Mouse (Mus musculus) stomach, postnatal 0 days (tissue): ENCODE data around the gene Tuba4a. TPM values are rescaled to one million over a fixed set of nuclear protein-coding genes. Genes with fewer than 3 reads are reported as not detected.
A peak's percentile ranks its signal among the peaks of the same experiment; 100 is the strongest.
"Not testable (repeated sequence)": the region's sequence is repeated elsewhere in the genome, so short reads cannot be mapped to it uniquely, and the experiment has no call there.

ENCODE experiments used
- ATAC-seq: fragments of 200-750 bp; cut with Nextera tagmentation; 2 replicates; pipeline ENCODE4 v1.8.0; 2017; ENCODE audit not compliant: low FRiP score, low TSS enrichment
- DNase-seq: peaks from one replicate; pipeline ENCODE4 v3.0.0-alpha.2; 2016; ENCODE audit warnings: low spot score
- H3K27ac ChIP-seq: fragments of 300-500 bp; sonication (generic); replicated peaks from 2 replicates; pipeline ENCODE4 v1.5.1; 2014; ENCODE audit warnings: mild to moderate bottlenecking, control low read depth
- H3K27me3 ChIP-seq: fragments of 300-500 bp; sonication (generic); 2 replicates; pipeline ENCODE4 v1.6.1; 2014; ENCODE audit warnings: low read length; ENCODE audit not compliant: control insufficient read depth, insufficient read depth
- H3K36me3 ChIP-seq: fragments of 300-500 bp; sonication (generic); 2 replicates; pipeline ENCODE4 v1.6.1; 2014; ENCODE audit warnings: low read length, mixed read lengths; ENCODE audit not compliant: control insufficient read depth, insufficient read depth
- H3K4me1 ChIP-seq: fragments of 300-500 bp; sonication (generic); replicated peaks from 2 replicates; pipeline ENCODE4 v1.6.1; 2014; ENCODE audit warnings: antibody characterized with exemption; ENCODE audit not compliant: control insufficient read depth, insufficient read depth
- H3K4me2 ChIP-seq: fragments of 300-500 bp; sonication (generic); replicated peaks from 2 replicates; pipeline ENCODE4 v1.6.1; 2014; ENCODE audit warnings: low read depth, mild to moderate bottlenecking, control low read depth, moderate library complexity
- H3K4me3 ChIP-seq: fragments of 300-500 bp; sonication (generic); 2 replicates; pipeline ENCODE4 v1.5.1; 2014; ENCODE audit warnings: low read depth, low read length, control low read depth
- H3K9ac ChIP-seq: fragments of 300-500 bp; sonication (generic); 2 replicates; pipeline ENCODE4 v1.6.1; 2014; ENCODE audit warnings: mild to moderate bottlenecking, low read length, control low read depth, mixed read lengths
- H3K9me3 ChIP-seq: fragments of 300-500 bp; sonication (generic); 2 replicates; pipeline ENCODE4 v1.6.1; 2016; ENCODE audit warnings: low read length; ENCODE audit not compliant: control insufficient read depth
- CTCF ChIP-seq: IDR thresholded peaks from 2 replicates; pipeline ENCODE4 v1.5.1; 2016; ENCODE audit warnings: antibody characterized with exemption, low read depth, mild to moderate bottlenecking, moderate library complexity
- EP300 ChIP-seq: optimal IDR thresholded peaks from 2 replicates; pipeline ENCODE3; 2016; ENCODE audit warnings: antibody characterized with exemption
- WGBS: fragments of 180-500 bp; shearing (Covaris S2); extraction: QIAGEN DNeasy Blood & Tissue Kit; methylation state at CpG from one replicate; pipeline ENCODE4 v1.1.7; 2014; 5-methylcytosine and 5-hydroxymethylcytosine counted together
- polyA plus RNA-seq: library from polyadenylated mRNA; unstranded; fragments of >200 nt; fragmentation: Nextera tagmentation; extraction: Ambion mirVana; gene quantifications from 2 replicates; pipeline ENCODE4 v1.2.1, GENCODE M21; 2015

Gene Tuba4a
- polyA plus RNA-seq, 1 experiment from 2014 or later: 314 TPM

DNA sequence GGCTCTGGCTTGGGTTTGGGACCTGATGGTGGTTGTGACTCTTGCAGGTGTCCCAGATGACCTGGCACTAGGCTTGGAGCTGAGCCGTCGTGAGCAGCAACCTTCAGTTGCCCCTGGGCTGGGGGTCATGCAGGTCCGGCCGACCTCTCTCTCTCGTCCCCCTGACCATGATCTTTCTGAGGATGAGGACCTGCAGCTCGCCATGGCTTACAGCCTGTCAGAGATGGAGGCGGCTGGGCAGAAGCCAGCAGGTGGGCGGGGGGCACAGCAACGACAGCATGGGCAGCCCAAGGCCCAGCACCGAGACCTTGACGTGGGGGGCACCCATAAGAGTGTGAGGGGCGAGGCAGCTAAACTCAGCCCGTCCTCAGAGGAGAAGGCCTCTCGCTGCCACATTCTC is 23.7 kb upstream of the Tuba4a start:
- Histone ChIP-seq H3K4me2 (no peak overlapping the region), H3K4me1 (peaks cover 6% of the 10 kb centered on the region; the same call in 1 of the 2 replicates), H3K9me3 (no peaks in the 10 kb centered on the region), H3K9ac (no peak overlapping the region), H3K27ac (no peak overlapping the region), H3K27me3 (no peaks in the 10 kb centered on the region), H3K4me3 (no peak overlapping the region), H3K36me3 (peaks cover 16% of the 10 kb centered on the region; the same call in 1 of the 2 replicates)
- TF ChIP-seq CTCF: no peak
- no peak for TF ChIP-seq EP300
- WGBS: 87% methylated on average over 14 of the region's 14 CpGs
- DNase-seq (no peak), ATAC-seq (no peak)

DNA sequence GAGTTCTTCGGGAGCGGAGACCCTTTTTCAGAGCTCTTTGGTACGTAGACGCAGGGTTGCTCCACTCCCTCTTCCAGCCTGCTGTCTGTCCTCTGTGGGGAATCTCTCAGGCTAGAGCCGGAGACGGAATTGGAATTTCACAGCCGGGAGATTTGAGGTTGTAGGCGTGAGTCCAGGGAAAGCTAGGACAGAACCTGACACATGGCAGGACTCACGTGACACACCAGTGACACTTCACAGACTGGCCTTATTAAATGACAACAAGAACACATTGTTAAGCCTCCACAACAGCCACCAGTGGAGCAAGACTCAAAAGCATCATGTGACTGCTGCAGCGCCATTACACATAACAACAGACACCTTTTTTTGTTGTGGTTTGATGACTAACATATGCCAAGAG is 19.9 kb upstream of the Tuba4a start:
- Histone ChIP-seq H3K4me2 (no peak overlapping the region), H3K9ac (no peak overlapping the region), H3K27me3 (no peaks in the 10 kb centered on the region), H3K9me3 (no peaks in the 10 kb centered on the region), H3K36me3 (peaks cover 16% of the 10 kb centered on the region; the same call in 1 of the 2 replicates), H3K4me3 (no peak overlapping the region), H3K4me1 (no peaks in the 10 kb centered on the region), H3K27ac (no peak overlapping the region)
- ATAC-seq (no peak), DNase-seq (no peak)
- TF ChIP-seq CTCF (no peak), EP300 (no peak)
- WGBS: 83% methylated on average over 10 of the region's 10 CpGs

DNA sequence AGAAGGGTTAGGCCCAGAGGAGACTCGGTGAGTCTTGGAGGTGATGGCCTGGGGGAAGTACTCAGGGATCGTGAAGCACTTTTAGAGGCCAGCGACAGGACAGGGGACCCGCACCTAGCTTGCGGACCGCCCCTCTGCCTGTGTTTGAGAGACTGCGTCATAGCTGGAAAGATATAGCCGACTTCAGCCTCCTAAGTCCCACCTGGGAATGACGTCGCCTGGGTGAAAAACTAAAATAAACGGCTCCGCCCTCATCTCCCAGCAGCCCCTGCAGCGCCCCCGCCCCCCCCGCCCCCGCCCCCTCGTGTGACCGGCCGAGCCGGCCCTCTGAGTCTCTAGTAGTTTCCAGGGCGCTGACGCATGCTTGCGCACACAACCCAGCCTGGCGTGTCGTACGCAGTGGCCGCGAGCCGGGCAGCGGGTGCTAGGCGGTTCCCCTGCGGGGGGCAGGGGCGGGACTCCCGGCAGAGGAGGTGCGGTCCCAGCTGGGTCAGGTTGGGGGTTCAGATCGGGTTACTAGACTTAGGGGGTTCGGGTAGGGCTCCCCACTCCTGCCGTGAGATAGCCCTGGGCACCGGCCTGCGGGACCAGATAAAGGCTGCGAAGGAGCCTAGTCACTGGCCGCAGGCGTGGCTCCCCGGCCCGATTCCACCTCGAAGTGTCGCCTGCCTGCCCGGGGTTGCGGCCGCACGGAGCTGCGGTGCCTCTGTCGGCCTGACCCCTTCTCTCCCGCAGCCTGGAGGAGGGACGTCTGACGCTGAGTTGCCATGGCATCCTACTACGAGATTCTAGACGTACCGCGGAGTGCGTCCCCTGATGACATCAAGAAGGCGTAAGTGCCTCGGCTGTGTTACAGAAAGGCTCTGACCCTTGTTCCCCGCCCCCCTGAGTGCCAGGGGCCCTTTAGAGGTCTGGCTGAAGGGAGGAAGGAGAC is 16.7 kb upstream of the Tuba4a start, which contains the start of gene Dnajb2:
Gene Dnajb2, plus strand, starts transcription at position 290 of the 934 bp plus-strand sequence.
- Histone ChIP-seq H3K36me3 (peaks cover 6% of the 10 kb centered on the region; the same call in 1 of the 2 replicates), H3K27me3 (no peaks in the 10 kb centered on the region), H3K27ac (peak within 1 kb of the TSS; percentile 91), H3K4me3 (peak within 1 kb of the TSS; percentile 70), H3K9me3 (no peaks in the 10 kb centered on the region), H3K9ac (peak within 1 kb of the TSS; percentile 72), H3K4me1 (no peaks in the 10 kb centered on the region), H3K4me2 (peak within 1 kb of the TSS; percentile 91)
- ATAC-seq (peak; percentile 96), DNase-seq (peak; percentile 94)
- under 1% methylated on average over 56 of the region's 64 CpGs for WGBS
- no peak for TF ChIP-seq CTCF

DNA sequence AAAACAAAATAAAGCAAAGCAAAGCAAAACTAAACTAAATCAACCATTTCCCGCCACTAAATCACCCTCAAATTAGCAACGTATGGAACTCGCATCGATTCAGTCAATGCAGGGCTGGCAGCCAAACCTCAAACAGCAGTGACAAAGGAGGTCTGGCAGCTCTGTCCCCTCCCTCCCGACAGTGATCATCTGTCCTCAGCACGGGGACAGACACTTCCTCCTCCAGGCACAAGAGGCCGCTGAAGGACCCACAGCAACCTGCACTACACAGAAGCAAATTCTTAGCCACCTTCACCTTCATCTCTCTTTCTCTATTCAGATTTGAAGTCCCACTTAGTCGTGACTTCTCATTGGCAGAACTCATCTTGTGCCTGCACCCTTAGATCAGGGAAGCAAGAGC is 14.9 kb upstream of the Tuba4a start:
- TF ChIP-seq EP300 (no peak), CTCF (peak; percentile 81)
- no peak overlapping the region; the same call in 1 of the 2 replicates for H3K4me3 ChIP-seq

DNA sequence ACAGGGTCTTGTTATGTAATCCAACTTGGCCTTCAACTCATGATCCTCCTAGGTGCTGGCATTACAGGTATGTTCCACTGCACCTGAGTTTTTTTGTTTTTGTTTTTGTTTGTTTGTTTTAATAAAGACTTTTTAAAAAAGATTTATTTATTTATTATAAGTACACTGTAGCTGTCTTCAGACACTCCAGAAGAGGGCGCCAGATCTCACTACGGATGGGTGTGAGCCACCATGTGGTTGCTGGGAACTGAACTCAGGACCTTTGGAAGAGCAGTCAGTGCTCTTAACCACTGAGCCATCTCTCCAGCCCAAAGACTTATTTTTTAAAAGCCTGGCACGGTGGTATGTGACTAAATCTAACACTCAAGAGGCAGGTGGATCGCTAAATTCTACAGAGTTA is 12.8 kb upstream of the Tuba4a start:
- not testable (repeated sequence) for DNase-seq, H3K36me3 ChIP-seq, H3K27ac ChIP-seq, H3K9ac ChIP-seq, H3K27me3 ChIP-seq, H3K4me3 ChIP-seq, H3K4me1 ChIP-seq, ATAC-seq, H3K9me3 ChIP-seq, H3K4me2 ChIP-seq
- peak; percentile 30 for TF ChIP-seq CTCF
- 78% methylated on average over 4 of the region's 4 CpGs for WGBS

More for the DNA sequence above, 14.9 kb upstream of the Tuba4a start:
- Histone ChIP-seq H3K4me2 (no peak overlapping the region), H3K4me1 (no peaks in the 10 kb centered on the region), H3K9me3 (no peaks in the 10 kb centered on the region), H3K9ac (no peak overlapping the region), H3K36me3 (0 out of 2 replicates have a peak, but pooled peaks cover 2% of the 10 kb centered on the region), H3K27me3 (no peaks in the 10 kb centered on the region), H3K27ac (no peak overlapping the region)
- ATAC-seq (peak; percentile 27; the same call in 1 of the 2 replicates), DNase-seq (peak; percentile 74)
- 2% methylated on average over 8 of the region's 8 CpGs for WGBS

DNA sequence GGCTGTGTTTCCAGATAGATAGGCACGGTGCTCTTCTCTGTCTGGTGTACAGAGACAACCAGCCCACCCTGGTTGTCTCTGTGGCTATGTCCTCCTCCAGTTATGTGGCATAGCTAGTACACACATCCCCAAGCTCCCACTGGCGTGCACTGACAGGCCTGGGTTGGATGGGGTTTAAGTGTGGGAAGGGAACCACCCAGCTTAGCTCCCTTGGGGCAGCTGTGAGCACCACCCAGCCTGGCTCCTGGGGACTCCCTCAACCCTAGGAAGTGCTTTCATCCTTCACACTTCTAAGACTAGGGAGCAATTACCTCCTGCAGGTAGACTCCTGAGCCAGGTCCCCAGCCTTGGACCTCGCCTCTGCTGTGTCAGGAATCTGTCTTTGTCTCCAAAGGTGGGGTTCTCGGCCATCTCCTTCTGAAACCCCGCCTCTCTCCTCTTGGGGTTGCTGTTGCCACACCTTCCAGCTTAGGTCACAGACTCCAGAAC is 12.0 kb upstream of the Tuba4a start, which contains the start of gene A630095N17Rik:
Gene A630095N17Rik, minus strand, starts transcription at position 439 of the 489 bp plus-strand sequence.
- H3K27me3 ChIP-seq: no peaks in the 10 kb centered on the region
- no peaks in the 10 kb centered on the region for H3K9me3 ChIP-seq
- no peaks in the 10 kb centered on the region for H3K4me1 ChIP-seq
- no peak for TF ChIP-seq CTCF
- no peak for TF ChIP-seq EP300
- H3K27ac ChIP-seq: peak within 1 kb of the TSS; percentile 70
- DNase-seq: no peak
- no peak within 1 kb of the TSS for H3K4me3 ChIP-seq
- no peak within 1 kb of the TSS for H3K9ac ChIP-seq
- 60% methylated on average over 5 of the region's 5 CpGs for WGBS
- no peak for ATAC-seq
- H3K4me2 ChIP-seq: no peak within 1 kb of the TSS
- no peaks in the 10 kb centered on the region for H3K36me3 ChIP-seq
